Mouse (Mus musculus) thymus, postnatal 4 days (tissue): ENCODE measurements around the gene Tmem50b.

Experiments
- DNase-seq: peaks from one replicate; pipeline ENCODE4 v3.0.0; 2021

The Tmem50b gene

DNA sequence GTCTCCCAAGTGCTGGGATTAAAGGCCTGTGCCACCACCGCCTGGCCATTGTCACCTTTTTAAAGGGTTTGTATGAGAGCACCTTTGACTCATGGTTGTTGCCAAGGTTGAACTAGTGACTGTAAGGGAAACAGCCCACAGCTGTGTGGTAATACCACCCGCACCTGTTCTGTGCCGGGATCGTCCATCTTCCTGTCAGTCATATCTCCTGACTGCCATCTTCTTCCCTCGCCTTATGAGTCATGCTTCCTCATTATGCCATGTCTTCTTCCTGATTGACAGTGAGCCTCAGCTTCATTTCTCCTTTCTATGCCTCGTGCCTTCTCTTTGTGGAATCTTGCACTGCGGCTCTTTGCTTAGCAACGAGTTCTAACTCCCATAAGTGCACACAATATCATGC lies 9.4 kb upstream of the Tmem50b start:
- no peak for DNase-seq

DNA sequence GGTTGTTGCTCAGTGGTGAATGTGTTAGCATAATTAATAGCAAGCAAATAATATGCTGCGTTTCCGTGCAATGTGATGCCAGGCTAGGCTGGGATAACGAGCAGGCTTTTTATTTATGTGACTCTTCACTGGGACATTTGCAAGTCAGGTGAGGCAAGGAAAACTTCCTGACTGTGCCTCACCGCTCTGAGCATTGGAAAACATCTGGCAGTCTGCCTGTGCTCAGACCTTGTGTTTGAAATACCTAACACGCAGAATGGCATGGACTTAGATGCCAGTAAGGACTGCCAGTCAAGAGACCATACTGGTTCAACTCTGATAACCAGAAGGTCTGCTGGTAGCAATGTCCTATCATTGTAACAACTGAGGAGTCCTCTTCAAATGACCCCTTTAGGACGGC lies 7.6 kb upstream of the Tmem50b start:
- no peak for DNase-seq

DNA sequence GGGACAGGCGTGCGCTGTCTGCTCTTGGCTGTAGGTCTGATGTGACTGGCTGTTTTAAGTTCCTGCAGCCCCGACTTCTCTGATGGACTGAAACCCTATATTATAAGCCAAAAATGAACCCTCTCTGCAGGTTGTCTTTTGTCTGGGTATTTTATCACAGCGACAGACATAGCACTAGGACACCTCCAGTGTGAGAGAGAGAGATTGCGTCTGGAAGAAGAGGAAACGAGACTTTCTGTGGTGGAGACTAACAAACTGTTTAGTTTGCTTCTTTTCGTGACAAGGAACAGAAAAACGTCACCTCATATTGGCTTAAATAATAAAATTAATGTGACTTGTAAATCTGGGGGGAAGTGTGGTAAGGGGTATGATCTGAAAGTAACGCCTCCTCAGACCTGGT lies 4.1 kb upstream of the Tmem50b start:
- no peak for DNase-seq

DNA sequence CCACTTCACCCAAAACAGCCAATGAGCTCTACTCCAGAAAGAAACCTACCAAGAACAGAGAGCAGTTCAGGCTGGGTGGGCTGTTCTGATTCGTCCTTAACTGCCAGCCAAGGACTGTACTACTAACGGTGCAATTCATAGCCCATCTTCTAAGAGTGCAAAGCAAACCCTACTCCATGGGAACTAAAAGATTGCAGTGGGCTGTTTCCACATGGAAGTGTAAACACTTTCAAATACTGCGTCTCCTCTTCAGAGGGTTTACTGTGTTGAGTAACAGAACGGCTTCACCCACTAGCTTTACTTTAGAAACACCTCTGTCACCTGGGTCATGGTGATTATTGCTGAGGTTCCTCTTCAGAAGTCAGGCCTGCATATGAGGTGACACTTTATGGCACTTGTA lies 3.5 kb upstream of the Tmem50b start:
- no peak for DNase-seq

DNA sequence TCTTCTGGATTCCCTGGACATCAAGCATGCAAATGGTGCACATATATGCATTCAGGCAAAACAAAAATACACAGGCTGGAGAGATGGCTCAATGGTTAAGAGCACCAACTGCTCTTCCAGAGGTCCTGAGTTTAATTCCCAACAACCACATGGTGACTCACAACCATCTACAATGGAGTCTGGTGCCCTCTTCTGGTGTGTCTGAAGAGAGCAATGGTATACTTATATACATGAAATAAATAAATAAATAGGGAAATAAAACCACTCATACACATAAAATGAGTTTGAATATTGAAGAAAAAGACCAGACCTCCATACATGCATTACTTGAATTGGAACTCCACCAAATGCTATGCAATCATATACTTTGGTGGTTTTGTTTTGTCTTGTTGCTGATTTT lies 1.6 kb upstream of the Tmem50b start:
- no peak for DNase-seq

DNA sequence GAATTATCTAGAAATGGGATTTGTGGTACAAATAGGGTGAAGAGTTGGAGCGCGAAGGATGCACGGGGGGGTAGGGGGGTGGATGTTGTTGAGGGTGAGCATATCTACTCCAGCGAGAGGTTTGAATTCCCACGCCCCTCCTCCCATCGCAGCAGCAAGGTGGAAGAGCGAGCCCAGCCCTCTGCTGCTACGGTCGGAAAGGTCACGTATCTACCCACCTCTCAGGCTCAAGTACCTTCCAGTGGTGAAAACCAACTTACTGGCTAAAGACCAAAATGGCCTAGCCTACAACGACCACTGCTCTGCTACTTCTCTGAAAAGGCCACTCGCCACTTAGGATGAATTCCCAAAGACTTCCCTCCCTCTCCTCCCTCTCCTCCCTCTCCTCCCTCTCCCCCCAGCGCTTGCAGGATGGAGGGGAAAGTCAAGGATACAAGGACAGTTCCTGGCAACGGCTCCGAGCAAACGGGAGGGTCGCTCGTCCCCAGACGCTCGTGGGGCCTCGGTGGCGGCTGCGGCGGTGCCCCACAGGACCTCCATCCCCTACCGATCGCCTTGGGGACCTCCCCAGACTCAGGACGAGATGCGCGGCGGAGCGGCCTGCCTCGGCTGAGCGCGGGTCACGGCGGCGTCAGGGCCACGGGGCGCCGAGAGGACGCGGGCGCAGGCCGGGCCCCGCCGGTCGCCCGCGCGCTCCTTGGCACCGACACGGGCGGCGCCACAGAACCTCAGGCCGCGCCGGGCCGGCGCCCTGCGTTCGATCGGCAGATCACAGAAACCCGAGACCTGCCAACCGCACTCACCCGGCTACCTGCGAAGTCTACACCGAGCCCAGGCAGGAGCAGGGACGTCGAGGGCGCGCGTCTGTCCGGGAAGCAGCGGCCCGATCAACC lies 575 bp downstream of the Tmem50b start:
- DNase-seq: peak; percentile 60

DNA sequence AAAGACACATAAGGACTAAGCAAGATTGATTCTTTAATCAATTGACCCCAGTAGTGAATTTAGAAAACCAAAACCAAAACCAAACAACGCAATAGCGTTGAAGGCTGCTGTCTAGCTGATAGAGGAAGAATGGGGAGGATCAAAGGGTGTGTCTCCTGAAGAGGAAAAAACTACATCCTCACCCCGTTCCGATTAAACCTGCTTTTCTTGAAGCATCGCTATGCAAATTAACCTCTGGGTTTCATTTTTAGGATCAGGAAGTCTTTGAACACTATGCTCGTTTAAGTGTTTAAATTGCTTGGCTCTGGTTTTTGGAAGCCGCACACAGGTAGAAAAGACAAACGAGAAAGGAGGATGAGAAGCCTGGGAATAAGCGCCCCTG lies 1.2 kb downstream of the Tmem50b start:
- DNase-seq: no peak

DNA sequence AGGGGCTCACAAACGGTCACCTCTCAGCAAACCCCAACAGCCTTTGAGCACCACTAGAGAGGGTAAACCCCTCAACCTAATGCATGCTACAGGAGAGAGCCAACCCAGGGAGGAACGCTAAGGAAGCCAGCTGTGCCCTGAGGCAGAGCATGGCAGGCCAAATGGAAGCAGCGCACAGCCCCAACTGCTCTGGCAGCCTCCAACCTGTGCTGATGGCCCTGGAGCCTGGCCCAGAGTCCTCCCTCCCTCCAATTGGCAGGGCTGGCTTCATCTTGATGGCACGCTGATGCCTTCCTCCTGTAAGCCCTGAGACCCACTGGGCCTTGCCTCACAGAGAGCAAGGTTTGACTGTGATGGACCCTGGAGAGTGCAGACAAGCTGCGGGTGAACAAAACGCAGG lies 2.5 kb downstream of the Tmem50b start:
- DNase-seq: no peak

DNA sequence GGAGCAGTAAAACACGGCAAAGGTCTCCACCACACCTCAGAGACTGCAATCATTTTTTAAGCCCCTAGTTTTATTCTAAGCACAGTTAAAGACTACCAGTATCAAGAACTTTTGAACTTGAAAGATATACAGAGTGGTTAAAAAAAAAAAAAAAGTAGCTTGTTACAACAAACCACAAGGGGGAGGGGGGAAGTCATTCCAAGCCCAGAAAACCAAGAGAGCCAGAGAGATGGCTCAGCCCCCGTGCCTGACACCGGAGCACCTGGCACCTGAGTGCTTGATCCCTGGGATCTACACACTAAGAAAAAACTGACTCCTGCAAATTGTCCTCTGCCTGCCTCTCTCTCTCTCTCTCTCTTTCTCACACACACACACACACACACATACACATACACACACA lies 4.3 kb downstream of the Tmem50b start:
- DNase-seq: no peak

DNA sequence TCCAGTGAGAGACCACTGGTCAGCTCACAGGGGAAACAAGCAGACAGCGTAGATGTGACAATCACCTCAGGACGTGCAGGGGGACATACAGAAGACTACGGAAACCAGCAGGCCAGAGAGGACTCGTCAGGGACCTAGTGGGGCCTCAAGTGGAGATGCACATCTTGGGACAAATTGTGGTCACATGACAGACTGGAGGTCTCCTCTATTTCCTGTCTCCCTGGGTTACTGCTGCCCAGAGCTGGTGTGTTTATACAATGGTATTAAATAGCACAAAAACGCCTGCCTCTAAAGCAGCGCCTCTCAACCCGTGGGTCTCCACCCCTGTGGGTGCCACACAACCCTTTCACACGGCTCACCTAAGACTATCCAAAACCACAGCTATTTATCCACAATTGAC lies 5.4 kb downstream of the Tmem50b start:
- no peak for DNase-seq

DNA sequence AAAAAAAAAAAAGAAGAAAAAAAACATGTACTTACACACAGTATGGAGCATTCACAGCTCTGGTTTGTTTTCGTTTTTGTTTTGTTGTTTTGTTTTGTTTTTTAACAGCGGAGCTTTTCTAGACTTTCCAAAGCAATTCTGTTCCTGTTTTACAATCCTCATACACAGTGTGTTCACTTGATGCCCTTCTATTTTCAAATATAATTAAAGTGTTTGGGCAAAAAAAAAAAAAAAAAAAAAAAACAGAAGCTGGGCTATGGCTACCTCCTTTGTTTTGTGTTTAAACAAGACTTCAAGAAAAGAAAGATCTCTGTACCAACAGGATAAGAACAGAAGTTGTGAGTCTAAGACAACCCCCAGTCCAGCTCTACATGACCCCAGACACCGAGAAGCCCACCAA lies 8.9 kb downstream of the Tmem50b start:
- DNase-seq: no peak

DNA sequence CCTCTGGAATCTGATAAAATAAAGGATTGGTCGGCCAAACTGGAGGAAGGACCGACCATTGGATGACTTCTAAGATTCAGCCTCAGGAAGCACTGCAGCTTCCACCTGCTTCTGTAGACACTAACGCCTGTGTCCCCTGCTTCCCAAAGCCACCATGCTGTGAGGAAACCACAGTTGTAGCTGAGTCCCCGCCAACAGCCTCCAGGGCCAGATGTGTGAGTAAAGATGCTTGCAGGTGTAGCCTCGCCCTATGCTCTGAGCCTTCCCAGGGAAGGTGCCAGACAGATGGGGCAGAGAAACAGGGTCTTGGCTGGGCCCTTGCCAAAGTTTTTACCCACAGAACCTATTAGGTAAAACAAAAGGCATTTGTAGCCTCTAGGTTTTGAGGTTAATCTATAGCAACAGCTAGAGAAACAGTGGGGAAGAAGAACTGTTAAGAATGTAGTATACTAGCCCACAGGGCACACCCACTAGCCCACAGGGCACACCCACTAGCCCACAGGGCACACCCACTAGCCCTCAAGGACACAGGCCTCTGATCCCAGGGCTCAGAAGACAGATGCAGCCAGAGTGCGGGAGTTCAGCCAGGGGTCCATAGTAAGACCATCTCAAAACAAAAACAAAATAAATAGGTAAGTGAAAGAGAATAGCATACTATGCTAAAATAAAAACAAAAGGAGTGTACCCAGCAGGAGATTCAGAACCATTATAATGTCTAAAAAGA lies 9.7 kb downstream of the Tmem50b start:
- peak; percentile 65 for DNase-seq

DNA sequence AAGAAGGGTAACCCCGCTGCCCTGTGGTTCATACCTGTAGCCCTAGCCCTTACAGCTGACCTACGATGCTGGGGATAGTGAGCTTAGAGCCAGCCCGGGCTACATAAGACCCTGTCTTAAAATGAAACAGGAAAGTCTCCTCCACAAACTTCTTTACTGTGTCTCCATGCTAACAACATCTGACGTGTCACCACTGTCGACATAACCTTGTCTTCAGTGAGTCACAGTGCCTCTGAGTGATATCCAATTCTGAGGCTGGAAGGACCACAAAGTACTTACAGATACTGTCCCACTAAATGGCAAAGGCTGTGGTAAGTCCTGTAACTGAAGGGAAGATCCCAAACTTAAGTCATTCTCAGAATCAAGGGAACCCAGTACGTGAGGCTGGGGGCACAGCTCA lies 11.4 kb downstream of the Tmem50b start:
- no peak for DNase-seq

DNA sequence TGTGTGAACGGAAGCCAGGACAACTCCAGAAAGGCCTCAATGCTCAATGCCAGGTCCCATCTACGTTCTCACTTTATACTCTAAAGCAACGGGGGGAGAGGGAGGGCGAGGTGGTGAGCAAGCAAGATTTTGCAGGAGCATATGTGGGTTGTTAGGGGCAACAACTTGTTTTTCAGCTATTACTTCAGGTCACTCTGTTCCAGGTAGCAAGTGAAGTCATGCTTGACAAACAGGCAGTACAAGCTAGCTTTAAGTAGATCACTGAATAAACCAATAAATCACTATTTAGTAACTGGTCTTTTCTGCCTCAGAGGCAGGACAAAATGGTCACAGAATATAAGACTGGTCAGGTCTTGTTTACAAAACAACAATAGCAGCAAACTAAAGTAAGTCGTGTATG lies 12.0 kb downstream of the Tmem50b start:
- no peak for DNase-seq

DNA sequence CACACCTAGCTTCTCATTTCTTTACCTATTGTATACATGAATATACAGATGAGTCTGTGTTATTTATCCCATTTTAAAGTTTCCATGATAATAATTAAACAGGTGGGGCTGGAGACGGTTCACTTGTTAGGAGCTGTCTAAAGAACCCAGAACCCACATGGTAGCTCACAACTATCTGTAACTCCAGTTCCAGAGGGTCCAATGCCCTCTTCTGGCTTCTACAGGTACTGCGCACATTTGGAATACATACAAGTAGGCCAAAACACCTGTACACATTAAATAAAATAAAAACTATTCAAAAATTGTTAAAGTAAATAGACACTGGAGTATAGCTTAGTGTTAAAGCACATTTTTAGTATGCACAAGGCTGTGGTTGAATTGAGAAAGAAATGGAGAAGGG lies 15.3 kb downstream of the Tmem50b start:
- peak; percentile 83 for DNase-seq

DNA sequence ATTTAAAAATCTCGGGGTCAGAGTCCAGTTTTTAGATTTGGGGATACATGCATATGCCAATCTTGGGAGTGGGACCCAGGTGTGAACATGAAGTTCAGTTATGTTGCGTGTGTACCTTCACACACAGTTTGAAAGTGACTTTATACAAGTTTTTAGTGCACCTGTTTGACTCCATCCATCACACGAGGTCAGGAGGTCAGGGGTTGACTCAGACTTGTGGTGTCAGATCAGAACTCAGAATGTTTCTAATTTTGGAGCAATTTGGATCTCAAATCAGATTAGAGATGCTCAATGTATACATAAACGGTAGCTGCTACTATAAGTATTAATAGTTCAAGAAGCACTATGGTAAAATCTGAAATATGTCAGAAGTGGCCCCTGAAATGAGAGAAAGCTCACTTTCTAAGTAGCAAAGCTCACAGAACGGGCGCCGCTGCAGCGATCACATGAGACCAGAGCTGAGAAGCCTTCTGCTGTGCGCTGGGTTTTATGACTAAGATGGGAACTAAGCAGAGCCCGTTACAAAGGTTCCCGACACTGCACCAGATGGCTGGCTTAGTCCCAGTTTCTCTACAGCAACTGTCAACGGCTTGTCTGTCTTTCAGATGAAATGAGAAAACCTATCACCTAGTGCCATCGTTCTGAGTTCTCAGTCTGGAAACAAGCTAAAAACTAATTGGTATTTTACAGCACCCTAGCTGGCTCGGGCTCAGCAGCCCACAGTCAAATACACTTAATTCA lies 18.4 kb downstream of the Tmem50b start:
- no peak for DNase-seq

DNA sequence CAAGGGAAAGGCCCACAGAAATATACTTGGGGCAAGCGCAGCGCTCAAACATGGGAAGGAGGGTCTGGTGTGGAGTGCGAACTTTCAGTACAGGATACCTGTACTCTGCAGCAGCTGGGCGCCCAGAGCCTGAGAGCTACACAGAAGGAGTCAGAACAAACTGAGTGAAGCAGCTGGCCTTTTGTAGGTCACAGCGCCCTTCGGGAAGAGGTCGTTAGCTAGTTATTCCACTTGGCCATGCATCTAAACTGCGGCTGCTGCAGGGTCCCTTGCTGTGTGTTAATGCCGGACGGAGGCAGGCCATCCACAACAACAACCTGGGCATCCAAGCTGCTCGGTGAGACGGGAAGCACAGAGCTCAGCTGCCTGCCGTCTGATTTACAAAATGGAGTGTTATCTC lies 22.4 kb downstream of the Tmem50b start:
- DNase-seq: no peak

DNA sequence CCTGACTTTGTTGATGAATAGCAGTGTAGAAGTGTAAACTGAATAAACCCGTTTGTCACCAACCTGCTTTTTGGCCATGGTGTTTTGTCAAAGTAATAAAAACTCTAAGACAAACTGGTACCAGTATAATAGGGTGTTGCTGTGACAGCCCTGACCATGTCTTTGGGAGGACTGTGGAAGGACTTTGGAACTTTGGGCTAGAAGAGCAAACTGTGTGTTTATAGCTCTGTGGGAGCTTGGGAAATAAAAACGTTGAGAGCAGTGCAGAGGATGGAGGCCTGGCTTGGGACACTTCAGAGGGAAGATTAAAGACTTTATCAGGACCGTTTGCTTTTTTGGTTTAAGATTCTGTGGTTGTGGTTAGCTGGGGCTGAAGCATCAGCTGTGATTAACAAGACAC lies 26.5 kb downstream of the Tmem50b start:
- DNase-seq: no peak

DNA sequence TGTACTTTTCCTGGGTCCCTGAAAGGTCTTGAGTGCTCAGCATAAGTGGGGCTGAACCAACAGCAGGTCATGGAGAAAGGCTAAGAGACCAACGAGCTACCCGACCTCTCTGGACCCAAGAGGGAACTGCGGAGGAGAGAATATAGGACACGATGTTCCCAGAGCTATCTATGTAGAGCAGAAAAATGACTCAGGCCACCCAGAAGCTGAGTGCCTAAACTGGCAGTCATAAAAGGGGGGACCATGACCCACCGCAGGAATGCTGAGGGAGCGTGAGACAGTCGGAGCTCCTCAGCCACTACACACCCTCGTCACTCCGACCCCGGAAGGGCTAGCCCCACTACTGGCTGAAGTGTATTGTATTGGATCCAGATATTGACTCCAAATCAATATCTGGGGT lies 28.6 kb downstream of the Tmem50b start:
- DNase-seq: no peak

DNA sequence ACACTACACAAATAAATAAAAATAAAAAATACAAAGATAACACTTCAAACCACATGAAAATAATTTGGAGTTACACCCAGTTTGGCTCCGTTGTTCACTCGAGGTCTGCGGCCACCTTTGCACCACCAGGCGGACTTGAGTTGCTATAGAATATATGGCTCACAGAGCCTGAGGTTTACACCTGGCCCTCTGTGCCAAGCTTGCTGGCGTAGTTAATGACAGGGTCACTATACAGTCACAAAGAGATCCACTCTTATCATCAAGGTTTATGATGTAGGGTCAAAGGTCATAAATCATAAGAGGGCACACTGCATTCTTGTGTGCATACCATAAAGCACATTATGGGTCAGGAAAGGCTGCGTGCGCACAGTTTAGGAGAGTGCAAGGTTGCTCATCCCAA lies 31.6 kb downstream of the Tmem50b start:
- no peak for DNase-seq

DNA sequence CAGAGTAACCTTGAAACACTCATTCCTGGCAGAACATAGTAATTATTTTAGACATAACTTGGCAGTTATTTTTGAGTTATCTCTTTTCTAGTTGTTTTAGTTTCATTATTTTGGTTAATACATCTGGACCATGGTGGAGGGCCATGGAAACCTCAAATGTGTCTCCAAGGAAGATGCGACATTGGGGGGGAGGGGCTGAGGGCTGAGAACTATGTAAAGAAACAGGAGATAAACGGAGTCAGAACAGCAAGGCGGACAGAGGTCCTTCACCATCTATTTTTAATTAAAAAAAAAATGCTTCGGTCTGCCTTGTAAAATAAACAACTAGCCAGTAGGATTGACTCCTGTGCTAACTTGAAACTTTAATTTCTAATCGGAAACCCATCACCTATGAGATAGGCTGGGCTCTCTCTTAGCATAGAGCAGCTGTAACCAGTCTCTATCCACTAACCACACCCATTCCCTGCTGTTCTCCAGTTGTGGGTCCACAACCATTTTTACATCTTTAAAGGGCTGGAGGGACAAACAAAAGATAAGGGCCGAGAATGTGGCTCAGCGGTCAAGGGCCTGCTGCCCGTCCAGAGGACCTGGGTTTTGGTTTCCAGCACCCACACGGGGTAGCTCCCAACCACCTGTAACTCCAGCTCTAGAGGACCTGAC lies 32.2 kb downstream of the Tmem50b start:
- DNase-seq: no peak

DNA sequence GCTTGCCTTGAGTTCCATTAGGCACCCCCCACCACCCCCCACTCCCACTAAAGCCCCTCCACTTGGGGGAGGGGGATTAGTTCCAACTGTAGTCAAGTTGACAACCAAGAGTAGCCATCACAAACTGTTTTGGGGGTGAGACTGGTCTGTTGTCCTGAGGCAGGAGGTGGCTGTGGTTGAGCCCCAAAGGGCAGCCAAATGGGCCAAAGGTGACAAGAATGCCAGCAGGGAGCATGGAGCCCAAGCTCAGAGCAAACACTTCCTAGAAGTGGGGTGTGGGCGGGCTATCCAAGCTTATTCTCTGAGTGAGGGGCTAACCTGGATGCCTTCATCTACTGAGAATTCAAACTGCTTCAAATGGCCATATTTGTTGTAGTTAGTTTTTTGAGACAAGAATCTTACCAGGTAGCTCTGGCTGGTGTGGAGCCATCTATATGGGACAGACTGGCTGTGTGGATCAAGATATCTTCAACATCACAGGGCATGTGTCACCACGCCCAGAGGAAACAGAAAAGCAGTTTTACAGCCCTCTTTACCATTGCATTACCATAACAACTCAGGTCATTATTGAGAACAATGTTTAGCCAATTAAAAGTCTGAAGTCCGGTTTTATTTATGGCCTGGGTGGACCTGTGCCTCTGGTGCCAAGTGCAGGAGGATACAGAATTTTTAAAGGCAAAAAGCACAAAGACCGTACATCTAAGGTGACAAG lies 32.9 kb downstream of the Tmem50b start:
- no peak for DNase-seq
